Mouse (Mus musculus) C2C12 (cell line): Measurements from ENCODE around the gene Olfr266.

Experiments
- CEBPB ChIP-seq: IDR thresholded peaks from one replicate; pipeline ENCODE4 v1.6.1; 2011; ENCODE audit warnings: low read depth, mild to moderate bottlenecking, control low read depth, moderate library complexity
- CTCF ChIP-seq: IDR thresholded peaks from one replicate; pipeline ENCODE4 v1.5.1; 2011; ENCODE audit not compliant: control insufficient read depth, insufficient read depth, insufficient read length
- MAX ChIP-seq: IDR thresholded peaks from one replicate; pipeline ENCODE4 v1.6.1; 2011; ENCODE audit warnings: mild to moderate bottlenecking, control low read depth
- MYOD1 ChIP-seq: IDR thresholded peaks from one replicate; pipeline ENCODE4 v1.6.1; 2011; ENCODE audit warnings: low read depth; ENCODE audit not compliant: control insufficient read depth, insufficient read length
- USF1 ChIP-seq: IDR thresholded peaks from one replicate; pipeline ENCODE4 v1.6.1; 2011; ENCODE audit warnings: low read depth, mild to moderate bottlenecking, control low read depth, moderate library complexity

DNA sequence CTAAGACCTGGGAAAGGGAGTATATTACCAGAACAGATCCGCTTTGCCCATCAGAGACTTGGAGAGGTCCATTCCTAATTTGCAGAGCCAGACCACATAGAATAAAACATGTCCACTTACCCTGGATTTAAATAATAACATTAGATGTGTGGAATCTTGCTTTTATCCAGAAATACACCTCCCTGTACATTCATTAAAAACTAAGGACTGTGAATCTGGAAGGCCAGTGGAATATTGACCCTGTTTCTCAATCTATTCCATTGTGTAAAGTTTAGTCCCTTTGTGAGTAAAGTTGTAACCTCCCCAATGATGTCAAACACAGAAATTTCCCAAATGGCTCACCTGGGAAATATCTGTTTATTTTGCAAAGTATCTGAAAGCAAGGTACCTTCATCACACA lies at the start of gene Olfr266:
- TF ChIP-seq CTCF, result no peak
- TF ChIP-seq CEBPB, result no peak
- TF ChIP-seq MYOD1, result no peak
- no peak for TF ChIP-seq USF1
- no peak for TF ChIP-seq MAX
